Mouse (Mus musculus) bone marrow macrophage, adult 2 months (primary cell): ENCODE data around the gene Sft2d1.

Experiments used
- CTCF ChIP-seq: IDR thresholded peaks from 2 replicates; pipeline ENCODE4 v1.5.1; 2012; ENCODE audit warnings: low read depth, mild to moderate bottlenecking, low read length, moderate library complexity
- POLR2A ChIP-seq: IDR thresholded peaks from 2 replicates; pipeline ENCODE4 v1.6.1; 2012; ENCODE audit warnings: mild to moderate bottlenecking, low read depth, low read length, borderline replicate concordance

DNA sequence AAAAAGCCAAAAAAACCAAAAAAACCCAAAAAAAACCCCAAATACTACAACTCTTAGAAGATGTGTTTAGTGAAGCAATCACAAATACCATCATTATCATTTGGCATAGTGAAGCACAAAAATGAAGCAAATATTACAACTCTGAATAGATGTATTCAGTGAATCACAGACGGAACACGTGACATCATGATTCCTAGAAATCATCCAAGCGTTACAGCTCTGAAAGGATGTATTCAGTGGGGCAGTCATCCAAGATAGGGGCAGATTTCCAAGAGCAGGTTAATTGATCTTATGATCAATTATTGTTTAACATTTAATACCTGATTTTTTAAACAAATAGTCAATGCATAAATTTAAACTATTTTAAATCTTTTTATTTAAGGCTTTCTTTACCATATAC, 33.6 kb upstream of the Sft2d1 start:
- TF ChIP-seq CTCF (no peak), POLR2A (no peak)
